Mouse (Mus musculus): ENCODE measurements around the gene Cct8l1.

GRCm38 (mm10) chr5:25498346-25498820, 17.5 kb upstream of the Cct8l1 start, which contains the start of gene Kmt2c:
- TF ChIP-seq POLR2A (IDR thresholded peaks at IDR 0.05; ENCODE audit: borderline replicate concordance, control insufficient read depth, low read depth, low read length) (peak; percentile 88), CTCF (IDR thresholded peaks at IDR 0.05; ENCODE audit: control insufficient read depth, insufficient read depth, low read length) (no peak)

Data from bone marrow, adult 2 months (tissue).